Mouse (Mus musculus) right cerebral cortex, postnatal 14 days (tissue): Measurements from ENCODE around the gene Nr1d2.
"Not testable (repeated sequence)": the region's sequence is repeated elsewhere in the genome, so short reads cannot be mapped to it uniquely, and the experiment has no call there.

Experiments
- DNase-seq: peaks from one replicate; pipeline ENCODE4 v3.0.0; 2022

The Nr1d2 gene

DNA sequence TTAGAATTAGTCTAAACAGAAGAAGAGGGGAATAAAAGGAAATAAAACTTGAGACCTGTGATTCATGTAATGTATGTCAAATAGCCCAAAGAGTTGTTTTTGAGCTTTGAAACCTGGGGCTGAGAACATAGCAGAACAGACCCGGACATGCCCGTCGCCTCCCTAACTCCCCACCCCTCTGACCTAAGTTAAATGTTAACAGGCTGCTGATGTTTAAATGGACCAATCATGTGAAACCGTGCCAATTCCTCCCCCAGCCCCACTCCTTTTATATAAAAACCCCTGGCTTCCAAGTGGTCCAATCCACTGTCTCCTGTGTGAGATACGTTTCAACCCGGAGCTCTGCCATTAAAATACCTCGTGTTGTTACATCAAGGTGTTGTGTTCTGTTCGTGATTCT, 7.1 kb downstream of the Nr1d2 start:
- DNase-seq: not testable (repeated sequence)

- not testable (repeated sequence) for DNase-seq
These were observed 9.2 kb downstream of the Nr1d2 start for GRCm38 (mm10) chr14:18229751-18230150.

GRCm38 (mm10) chr14:18226181-18226580, 12.7 kb downstream of the Nr1d2 start:
- DNase-seq: not testable (repeated sequence)

DNA sequence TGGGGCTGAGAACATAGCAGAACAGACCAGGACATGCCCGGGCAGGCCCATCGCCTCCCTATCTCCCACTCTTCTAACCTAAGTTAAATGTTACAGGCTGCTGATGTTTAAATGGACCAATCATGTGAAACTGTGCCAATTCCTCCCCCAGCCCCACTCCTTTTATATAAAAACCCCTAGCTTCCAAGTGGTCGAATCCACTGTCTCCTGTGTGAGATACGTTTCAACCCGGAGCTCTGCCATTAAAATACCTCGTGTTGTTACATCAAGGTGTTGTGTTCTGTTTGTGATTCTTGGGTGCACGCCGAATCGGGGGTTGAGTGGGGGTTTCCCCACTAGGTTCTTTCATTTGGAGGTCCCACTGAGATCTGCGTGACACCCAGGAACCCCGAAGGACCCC, 13.5 kb downstream of the Nr1d2 start:
- not testable (repeated sequence) for DNase-seq

GRCm38 (mm10) chr14:18221977-18222376, 16.9 kb downstream of the Nr1d2 start:
- DNase-seq: no peak

DNA sequence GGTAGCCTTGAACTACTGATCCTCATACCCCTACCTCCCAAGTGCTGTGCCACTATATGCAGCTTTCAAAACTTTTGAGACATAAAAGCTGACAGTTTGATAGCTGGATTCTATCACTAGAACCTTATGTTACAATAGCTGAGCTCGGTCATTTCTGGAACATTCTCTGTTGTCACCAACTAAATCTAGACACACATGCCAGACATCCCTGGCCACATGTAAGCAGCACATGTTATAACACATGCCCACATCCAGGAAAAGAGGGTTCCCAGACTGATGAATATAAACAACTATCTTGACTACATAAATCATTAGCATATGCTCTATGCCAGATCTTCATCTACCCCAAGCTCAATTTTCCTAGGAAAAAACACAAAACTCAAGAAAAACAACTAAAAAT, 21.8 kb downstream of the Nr1d2 start:
- DNase-seq: no peak

- no peak for DNase-seq
These were observed 22.5 kb downstream of the Nr1d2 start for GRCm38 (mm10) chr14:18216428-18216827.

GRCm38 (mm10) chr14:18210795-18211194, 28.1 kb downstream of the Nr1d2 start:
- no peak for DNase-seq

- not testable (repeated sequence) for DNase-seq
These were observed 34.6 kb downstream of the Nr1d2 start for GRCm38 (mm10) chr14:18204315-18204714.

- DNase-seq: no peak
These were observed 37.5 kb downstream of the Nr1d2 start for GRCm38 (mm10) chr14:18201413-18201812.

GRCm38 (mm10) chr14:18186883-18187417, 52.0 kb downstream of the Nr1d2 start:
- DNase-seq: peak; percentile 35

GRCm38 (mm10) chr14:18177531-18177930, 61.4 kb downstream of the Nr1d2 start:
- not testable (repeated sequence) for DNase-seq

- no peak for DNase-seq
These were observed 71.3 kb downstream of the Nr1d2 start for GRCm38 (mm10) chr14:18167597-18167996.

- no peak for DNase-seq
These were observed 71.9 kb downstream of the Nr1d2 start for GRCm38 (mm10) chr14:18167041-18167440.
